Mouse (Mus musculus) forebrain, embryonic 13.5 days (tissue): Measurements from ENCODE around the gene Vmn1r210. TPM values are rescaled to one million over a fixed set of nuclear protein-coding genes. Genes with fewer than 3 reads are reported as not detected.
"Not testable (repeated sequence)": the region's sequence is repeated elsewhere in the genome, so short reads cannot be mapped to it uniquely, and the experiment has no call there.

Experiments used
- ATAC-seq: fragments of 200-750 bp; cut with Nextera tagmentation; 2 replicates; pipeline ENCODE4 v1.8.0; 2017
- H3K27ac ChIP-seq: fragments of 300-500 bp; sonication (generic); 2 replicates; pipeline ENCODE4 v1.5.1; 2015; ENCODE audit warnings: inconsistent platforms, mild to moderate bottlenecking, moderate library complexity
- H3K27me3 ChIP-seq: fragments of 300-500 bp; sonication (generic); 2 replicates; pipeline ENCODE4 v1.6.1; 2015; ENCODE audit warnings: mild to moderate bottlenecking, inconsistent platforms
- H3K36me3 ChIP-seq: fragments of 300-500 bp; sonication (generic); 2 replicates; pipeline ENCODE4 v1.6.1; 2015; ENCODE audit warnings: mild to moderate bottlenecking, inconsistent platforms; ENCODE audit not compliant: poor library complexity, severe bottlenecking
- H3K4me1 ChIP-seq: fragments of 300-500 bp; sonication (generic); 2 replicates; pipeline ENCODE4 v1.6.1; 2015; ENCODE audit warnings: inconsistent platforms
- H3K4me2 ChIP-seq: fragments of 300-500 bp; sonication (generic); 2 replicates; pipeline ENCODE4 v1.6.1; 2015; ENCODE audit warnings: inconsistent platforms, mild to moderate bottlenecking, moderate library complexity
- H3K4me3 ChIP-seq: fragments of 300-500 bp; sonication (generic); 2 replicates; pipeline ENCODE4 v1.5.1; 2015; ENCODE audit warnings: mild to moderate bottlenecking, inconsistent platforms
- H3K9ac ChIP-seq: fragments of 300-500 bp; sonication (generic); 2 replicates; pipeline ENCODE4 v1.6.1; 2015; ENCODE audit warnings: mild to moderate bottlenecking, inconsistent platforms
- H3K9me3 ChIP-seq: fragments of 300-500 bp; sonication (generic); replicated peaks from 2 replicates; pipeline ENCODE4 v1.6.1; 2016; ENCODE audit warnings: inconsistent platforms
- WGBS: fragments of 180-500 bp; shearing (Covaris S2); methylation state at CpG from one replicate; pipeline ENCODE4 v1.1.7; 2015; 5-methylcytosine and 5-hydroxymethylcytosine counted together
- polyA plus RNA-seq: library from polyadenylated mRNA; unstranded; fragments of >200 nt; fragmentation: Nextera tagmentation; extraction: Ambion mirVana; gene quantifications from 2 replicates; pipeline ENCODE4 v1.2.1, GENCODE M21; 2015

Gene Vmn1r210
- polyA plus RNA-seq = not detected in 2 replicates

DNA sequence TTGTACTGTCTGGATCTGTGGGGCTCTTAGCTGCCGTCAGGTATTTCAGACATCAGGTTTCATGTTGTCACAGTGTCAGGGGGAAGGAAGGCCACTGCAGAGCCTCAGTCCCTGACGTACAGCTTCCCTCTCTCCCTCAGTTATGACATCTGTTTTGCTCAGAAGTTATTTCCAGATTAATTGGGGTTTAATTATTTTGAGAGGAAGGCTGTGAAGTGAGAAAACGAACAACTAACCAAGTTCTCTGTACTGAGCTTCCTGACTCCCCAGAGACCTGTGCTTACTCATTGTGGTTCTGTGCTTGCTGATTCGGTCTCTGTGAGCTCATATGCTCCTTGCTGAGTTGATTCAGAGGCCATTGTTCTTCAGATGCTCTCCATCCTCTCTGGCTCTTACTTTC, at the start of gene Vmn1r210:
Vmn1r210 (minus strand) TSS at position 101 of the 400 bp plus-strand sequence.
- Histone ChIP-seq H3K9ac (no peak within 1 kb of the TSS), H3K9me3 (no peaks in the 10 kb centered on the region), H3K4me3 (no peak within 1 kb of the TSS), H3K4me2 (no peak within 1 kb of the TSS), H3K27me3 (no peaks in the 10 kb centered on the region), H3K27ac (no peak within 1 kb of the TSS), H3K4me1 (no peaks in the 10 kb centered on the region), H3K36me3 (no peaks in the 10 kb centered on the region)
- no peak for ATAC-seq
- 66% methylated on average over 4 of the region's 4 CpGs for WGBS

DNA sequence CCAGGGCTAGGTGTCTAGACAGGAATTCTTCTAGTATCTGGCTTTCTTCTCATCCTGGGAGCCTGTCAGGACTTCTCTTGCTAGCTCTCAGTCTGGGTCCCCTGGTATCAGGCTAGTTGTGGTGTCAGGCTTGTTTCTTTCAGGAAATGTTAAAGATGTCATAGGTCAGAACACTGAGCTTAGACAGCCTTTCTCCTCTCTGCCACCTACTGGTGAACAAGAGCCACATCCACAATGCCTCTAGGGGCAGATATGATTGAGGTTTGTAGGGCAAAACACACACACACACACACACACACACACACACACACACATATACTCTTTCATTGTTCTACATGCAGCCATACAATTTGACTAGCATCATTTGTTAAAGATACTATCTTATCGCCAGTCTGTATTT, 48.1 kb upstream of the Vmn1r210 start:
- no peak overlapping the region for H3K27ac ChIP-seq
- no peak overlapping the region for H3K9ac ChIP-seq
- ATAC-seq = no peak
- no peaks in the 10 kb centered on the region for H3K27me3 ChIP-seq
- H3K4me3 ChIP-seq = no peak overlapping the region
- no peak overlapping the region for H3K4me2 ChIP-seq
- WGBS = 97% methylated on average over 1 of the region's 1 CpGs
- no peaks in the 10 kb centered on the region for H3K4me1 ChIP-seq
- no peaks in the 10 kb centered on the region for H3K9me3 ChIP-seq
- no peaks in the 10 kb centered on the region for H3K36me3 ChIP-seq

DNA sequence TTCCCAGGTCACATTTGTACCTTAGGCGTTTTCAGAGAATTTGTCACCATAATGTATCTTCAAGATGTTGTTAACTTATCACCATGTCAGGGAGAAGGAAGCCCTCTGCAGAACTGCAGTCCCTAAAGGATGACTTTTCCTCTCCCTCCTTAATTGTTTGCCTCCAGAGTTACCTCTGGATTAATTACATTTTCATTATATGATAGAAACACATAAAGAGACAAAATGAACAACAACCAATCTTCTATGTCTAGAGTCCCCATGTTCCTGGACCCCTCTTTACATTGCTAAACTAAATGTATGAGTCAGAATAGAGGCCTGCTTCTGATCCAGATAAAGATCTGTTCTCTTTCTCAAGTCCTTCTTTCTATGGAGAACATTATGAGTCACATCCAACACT, 26.3 kb upstream of the Vmn1r210 start, which contains the start of gene Vmn1r211:
Vmn1r211 (minus strand) TSS at position 101 of the 400 bp plus-strand sequence.
- Histone ChIP-seq H3K9me3 (no peaks in the 10 kb centered on the region), H3K4me2 (no peak within 1 kb of the TSS), H3K27ac (no peak within 1 kb of the TSS), H3K4me1 (no peaks in the 10 kb centered on the region), H3K27me3 (no peaks in the 10 kb centered on the region), H3K9ac (no peak within 1 kb of the TSS), H3K4me3 (no peak within 1 kb of the TSS), H3K36me3 (no peaks in the 10 kb centered on the region)
- 88% methylated on average over 1 of the region's 1 CpGs for whole genome bisulfite sequencing
- ATAC-seq = no peak

DNA sequence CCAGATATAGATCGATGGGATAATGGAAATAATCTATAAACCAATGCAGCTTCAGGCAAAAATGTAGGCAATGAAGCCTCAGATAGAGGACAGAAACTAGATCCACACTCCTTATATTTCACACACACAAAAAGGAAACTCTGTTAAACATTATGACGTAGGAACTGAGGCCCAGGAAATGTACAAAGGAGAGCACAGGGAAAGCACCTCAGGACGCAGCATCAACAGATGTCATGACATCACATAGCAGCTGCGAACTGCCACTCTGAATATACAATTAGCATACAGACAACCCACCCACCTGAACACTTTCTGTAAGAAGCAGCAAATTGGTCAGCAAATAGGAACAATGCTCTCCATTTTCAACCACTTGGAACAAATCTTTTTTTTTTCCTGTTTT, 23.6 kb upstream of the Vmn1r210 start:
- no peak overlapping the region for H3K4me2 ChIP-seq
- H3K4me1 ChIP-seq = no peaks in the 10 kb centered on the region
- H3K27ac ChIP-seq = no peak overlapping the region
- no peaks in the 10 kb centered on the region for H3K27me3 ChIP-seq
- 77% methylated on average over 4 of the region's 4 CpGs for WGBS
- no peaks in the 10 kb centered on the region for H3K9me3 ChIP-seq
- H3K9ac ChIP-seq = no peak overlapping the region
- H3K36me3 ChIP-seq = no peaks in the 10 kb centered on the region
- ATAC-seq = no peak
- no peak overlapping the region for H3K4me3 ChIP-seq

DNA sequence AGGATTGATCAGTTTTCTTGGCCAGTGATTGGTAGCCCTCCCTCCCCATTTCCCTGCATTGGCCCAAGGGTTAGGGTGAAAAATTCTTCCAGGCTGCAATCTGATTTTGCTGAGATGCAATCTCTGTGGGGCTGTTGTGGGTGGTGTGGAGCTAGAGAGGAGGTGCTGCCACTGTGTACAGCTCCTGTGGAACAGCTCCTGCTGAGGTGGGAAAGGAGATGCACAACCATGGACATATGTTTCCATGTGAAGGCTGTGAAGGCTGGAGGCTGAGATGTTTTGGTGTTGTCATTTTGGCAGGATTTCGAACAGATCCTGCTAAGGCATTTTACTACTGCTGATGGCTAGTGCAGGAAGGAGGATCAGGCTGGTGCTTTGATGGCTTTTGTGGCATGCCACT, 15.7 kb upstream of the Vmn1r210 start:
- H3K4me2 ChIP-seq = no peak overlapping the region
- 76% methylated on average over 1 of the region's 1 CpGs for WGBS
- no peaks in the 10 kb centered on the region for H3K27me3 ChIP-seq

DNA sequence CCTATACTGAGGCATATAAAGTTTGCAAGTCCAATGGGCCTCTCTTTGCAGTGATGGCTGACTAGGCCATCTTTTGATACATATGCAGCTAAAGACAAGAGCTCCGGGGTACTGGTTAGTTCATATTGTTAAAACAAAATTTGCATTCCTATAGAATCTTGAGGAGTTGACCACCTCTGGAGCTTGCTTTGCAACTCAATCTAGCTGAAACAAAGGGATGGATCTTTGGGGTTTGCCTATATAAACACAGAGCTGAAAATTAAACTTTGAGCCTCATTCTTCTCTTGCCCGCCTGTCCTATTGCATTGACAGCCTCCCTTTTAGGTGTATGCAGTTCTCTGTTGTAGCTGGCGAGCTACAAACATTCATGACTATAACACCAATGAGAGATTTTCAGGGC, 13.2 kb upstream of the Vmn1r210 start:
- not testable (repeated sequence) for H3K9ac ChIP-seq, H3K27me3 ChIP-seq, H3K9me3 ChIP-seq, H3K4me2 ChIP-seq, H3K4me1 ChIP-seq, H3K27ac ChIP-seq, H3K36me3 ChIP-seq, ATAC-seq, H3K4me3 ChIP-seq
- WGBS = 53% methylated on average over 3 of the region's 3 CpGs

More for the DNA sequence above, 15.7 kb upstream of the Vmn1r210 start:
- no peaks in the 10 kb centered on the region for H3K9me3 ChIP-seq
- no peak overlapping the region for H3K27ac ChIP-seq
- H3K4me1 ChIP-seq = no peaks in the 10 kb centered on the region
- ATAC-seq = no peak
- no peaks in the 10 kb centered on the region for H3K36me3 ChIP-seq
- no peak overlapping the region for H3K4me3 ChIP-seq
- H3K9ac ChIP-seq = no peak overlapping the region

DNA sequence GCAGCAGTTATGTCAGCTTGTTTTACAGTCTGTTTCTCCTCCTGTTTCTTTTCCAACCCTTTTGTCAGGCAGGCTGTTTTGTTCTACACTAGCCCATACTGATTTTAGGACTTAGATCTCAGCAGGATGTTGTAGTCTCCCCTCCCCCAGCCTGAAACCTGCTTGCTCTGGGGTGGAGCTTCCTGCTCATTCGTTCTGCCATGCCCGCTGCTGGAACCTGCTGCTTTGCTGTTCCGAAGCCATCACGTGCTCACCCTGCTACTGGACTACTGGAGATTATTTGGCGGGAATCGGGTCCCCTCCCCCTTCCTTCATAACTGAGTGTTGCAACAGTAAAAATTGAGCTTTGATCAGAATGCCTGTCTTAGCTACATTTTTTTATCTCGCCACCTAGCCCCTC, 1.8 kb downstream of the Vmn1r210 start:
- not testable (repeated sequence) for ATAC-seq, H3K27me3 ChIP-seq, H3K27ac ChIP-seq, H3K36me3 ChIP-seq, H3K4me2 ChIP-seq, H3K9me3 ChIP-seq, H3K4me1 ChIP-seq, H3K9ac ChIP-seq, H3K4me3 ChIP-seq
- 31% methylated on average over 7 of the region's 7 CpGs for WGBS

DNA sequence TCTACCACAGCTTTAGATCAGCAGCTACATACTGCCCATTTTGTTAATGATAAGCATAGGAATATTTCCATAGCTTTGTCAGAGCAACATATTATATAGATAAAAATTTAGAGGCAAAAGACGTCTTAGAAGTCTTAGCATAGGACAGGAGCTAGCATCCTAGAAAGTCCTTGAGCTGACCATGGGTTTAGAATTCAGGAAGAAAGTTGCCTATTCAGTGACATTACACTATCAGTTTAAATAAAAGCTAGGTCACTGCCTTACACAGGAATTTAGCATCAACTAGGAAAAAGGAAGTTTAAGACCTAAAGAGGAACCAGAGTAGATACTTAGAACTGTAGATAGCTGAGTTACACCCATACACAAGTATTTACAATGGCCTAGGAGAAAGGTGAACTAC, 9.5 kb downstream of the Vmn1r210 start:
- H3K36me3 ChIP-seq, H3K9ac ChIP-seq, H3K4me2 ChIP-seq, H3K27ac ChIP-seq, H3K4me1 ChIP-seq, H3K27me3 ChIP-seq, H3K9me3 ChIP-seq, H3K4me3 ChIP-seq, ATAC-seq: not testable (repeated sequence)
- whole genome bisulfite sequencing = 87% methylated on average over 1 of the region's 1 CpGs

DNA sequence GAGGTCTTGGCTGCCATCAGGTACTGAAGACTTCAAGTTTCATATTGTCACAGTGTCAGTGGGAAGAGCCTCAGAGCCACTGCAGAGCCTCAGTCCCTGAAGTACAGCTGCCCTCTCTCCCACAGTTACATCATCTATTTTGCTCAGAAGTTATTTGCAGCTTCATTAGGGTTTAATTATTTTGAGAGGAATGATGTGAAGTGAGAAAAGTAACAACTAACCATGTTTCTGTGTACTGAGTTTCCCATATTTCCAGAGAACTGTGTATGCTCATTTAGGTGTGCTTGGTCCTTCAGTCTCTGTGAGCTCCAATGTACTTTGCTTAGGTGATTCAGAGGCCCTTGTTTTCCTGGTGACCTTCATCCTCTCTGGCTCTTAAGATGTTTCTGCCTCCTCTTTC, 21.6 kb downstream of the Vmn1r210 start, which contains the start of gene Vmn1r209:
Vmn1r209 (minus strand) TSS at position 101 of the 400 bp plus-strand sequence.
- H3K4me1 ChIP-seq, H3K9ac ChIP-seq, H3K36me3 ChIP-seq, H3K4me3 ChIP-seq, ATAC-seq, H3K27ac ChIP-seq, H3K4me2 ChIP-seq, H3K9me3 ChIP-seq, H3K27me3 ChIP-seq: not testable (repeated sequence)

DNA sequence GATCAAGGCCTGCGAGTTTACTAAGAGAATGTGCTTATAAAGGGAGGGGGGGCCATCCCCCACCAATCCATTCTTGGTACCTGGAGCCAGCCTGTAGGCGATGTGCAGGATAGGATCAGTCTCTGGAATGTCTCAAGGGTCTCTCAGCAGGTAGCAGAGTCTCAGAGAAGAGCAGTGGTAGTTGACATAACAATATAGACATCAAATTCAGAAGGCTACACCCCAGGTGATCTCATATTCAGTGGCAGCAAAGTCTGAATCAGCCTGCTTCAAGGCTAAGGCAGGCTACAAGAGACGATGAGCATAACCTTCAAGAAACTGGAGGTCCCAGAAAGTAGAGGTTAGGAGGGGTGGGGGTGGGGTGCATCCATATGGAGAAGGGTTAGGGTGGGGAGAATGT, 43.1 kb downstream of the Vmn1r210 start:
- not testable (repeated sequence) for H3K4me2 ChIP-seq, H3K27ac ChIP-seq, H3K36me3 ChIP-seq, H3K9ac ChIP-seq, H3K9me3 ChIP-seq, H3K27me3 ChIP-seq, H3K4me3 ChIP-seq, ATAC-seq, H3K4me1 ChIP-seq
- 77% methylated on average over 3 of the region's 3 CpGs for WGBS

DNA sequence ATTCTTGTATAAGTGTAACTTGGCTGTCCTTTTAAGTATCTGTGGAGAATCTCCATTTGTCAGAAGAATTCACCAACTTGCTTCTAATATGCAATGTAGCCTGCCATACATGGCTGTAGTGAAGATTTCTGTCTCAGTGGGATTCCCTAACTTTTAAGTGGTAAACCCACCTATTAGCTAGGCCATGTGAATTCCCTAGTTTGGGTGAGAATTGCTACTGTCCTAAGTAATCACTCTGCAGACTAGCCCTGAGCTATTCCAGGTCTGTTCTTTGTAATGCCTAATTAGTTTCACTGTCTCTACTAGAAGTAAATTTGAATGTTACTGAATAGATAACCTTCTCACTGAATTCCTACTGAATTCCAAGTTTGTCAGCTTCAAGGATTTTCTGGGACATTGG, 47.0 kb downstream of the Vmn1r210 start:
- not testable (repeated sequence) for ATAC-seq, H3K9ac ChIP-seq, H3K27me3 ChIP-seq, H3K4me3 ChIP-seq, H3K4me1 ChIP-seq, H3K4me2 ChIP-seq, H3K36me3 ChIP-seq, H3K27ac ChIP-seq, H3K9me3 ChIP-seq

DNA sequence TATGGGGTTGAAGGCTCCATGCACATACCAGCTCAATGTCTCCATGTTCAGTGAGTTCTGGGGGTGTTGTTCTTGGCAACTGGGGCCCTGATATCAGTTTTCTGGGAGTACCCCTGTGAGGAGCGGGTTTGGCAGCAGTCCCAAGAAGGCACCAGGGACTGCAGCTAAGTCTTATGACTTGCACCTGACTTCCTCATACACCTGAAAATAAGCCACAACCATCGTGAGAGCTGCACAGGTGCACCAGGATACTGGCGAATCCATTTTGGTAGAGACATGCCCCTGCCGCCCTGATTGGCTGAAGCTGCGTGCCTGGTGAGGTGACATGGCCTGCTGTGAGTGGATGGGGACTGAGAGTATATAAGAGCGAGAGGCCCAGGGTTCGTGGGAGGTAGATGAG, 53.8 kb downstream of the Vmn1r210 start, which contains the start of gene Vmn1r208:
Vmn1r208 (minus strand) TSS at position 101 of the 400 bp plus-strand sequence.
- H3K36me3 ChIP-seq, H3K9ac ChIP-seq, H3K4me1 ChIP-seq, H3K4me2 ChIP-seq, H3K27me3 ChIP-seq, ATAC-seq, H3K27ac ChIP-seq, H3K9me3 ChIP-seq, H3K4me3 ChIP-seq: not testable (repeated sequence)
- no CpG with 5 or more reads among the region's 7 CpGs for WGBS
